Mouse (Mus musculus): ENCODE results near the gene Tor2a. TPM values are rescaled to one million over a fixed set of nuclear protein-coding genes. Genes with fewer than 3 reads are reported as not detected.

Tor2a gene
- polyA plus RNA-seq (2014; fragmentation: Illumina TruSeq; extraction: RNeasy Lipid Tissue Mini Kit (QIAGEN cat#74804); ENCODE audit: insufficient read depth, low read depth, low replicate concordance) = 28.0 TPM

GRCm38 (mm10) chr2:32757056-32757845, at the start of gene Tor2a:
Tor2a (plus strand) TSS chr2:32757234.

GRCm38 (mm10) chr2:32712934-32713817, 43.9 kb upstream of the Tor2a start, which contains the start of gene Cdk9:
Cdk9 (minus strand) TSS chr2:32713076.

GRCm38 (mm10) chr2:32720681-32721229, 36.3 kb upstream of the Tor2a start, which contains the start of gene Sh2d3c:
Sh2d3c (plus strand) TSS chr2:32721055.

GRCm38 (mm10) chr2:32740916-32741272, 16.1 kb upstream of the Tor2a start, which contains the start of gene 6330409D20Rik:
6330409D20Rik (minus strand) TSS chr2:32741016.

DNA sequence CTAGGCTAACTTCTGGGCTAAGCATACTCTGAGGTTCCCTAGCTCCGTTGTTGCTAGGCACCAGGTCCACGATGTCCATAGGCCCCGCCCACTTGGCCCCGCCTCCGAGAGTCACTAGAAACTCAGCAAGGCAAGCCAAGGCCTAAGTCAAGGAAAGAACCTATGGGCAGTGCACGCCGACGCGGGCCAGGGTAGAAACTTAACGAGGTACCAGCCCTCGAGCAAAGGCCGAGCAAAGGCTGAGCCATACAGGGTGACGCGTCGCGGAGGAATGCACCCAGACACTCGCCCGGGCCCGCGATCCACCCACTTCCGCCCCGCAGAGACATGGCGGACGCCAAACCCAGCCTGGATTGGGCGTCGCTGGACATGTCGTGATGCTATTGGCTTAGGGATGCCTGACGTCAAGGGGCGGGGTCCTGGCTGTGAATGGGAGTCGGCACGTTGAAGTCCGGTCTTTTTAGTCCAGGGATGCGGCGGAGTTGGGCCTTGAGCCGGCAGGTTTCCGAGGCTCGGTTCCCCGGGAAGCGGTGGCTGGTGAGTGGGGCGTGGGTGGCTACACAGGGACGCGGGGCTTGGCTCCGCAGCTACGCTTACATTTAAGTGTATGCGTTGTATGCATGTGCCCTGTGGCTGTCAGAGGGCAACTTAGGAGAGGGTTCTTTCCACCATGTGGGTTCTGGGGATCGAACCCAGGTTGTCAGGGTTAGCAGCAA, 18.5 kb downstream of the Tor2a start, which contains the start of the genes Ttc16 and Ptrh1:
TSS of gene Ttc16 (minus strand) at position 275 of the 716 bp plus-strand sequence.
TSS of gene Ptrh1 (plus strand) at position 428 of the 716 bp plus-strand sequence.

DNA sequence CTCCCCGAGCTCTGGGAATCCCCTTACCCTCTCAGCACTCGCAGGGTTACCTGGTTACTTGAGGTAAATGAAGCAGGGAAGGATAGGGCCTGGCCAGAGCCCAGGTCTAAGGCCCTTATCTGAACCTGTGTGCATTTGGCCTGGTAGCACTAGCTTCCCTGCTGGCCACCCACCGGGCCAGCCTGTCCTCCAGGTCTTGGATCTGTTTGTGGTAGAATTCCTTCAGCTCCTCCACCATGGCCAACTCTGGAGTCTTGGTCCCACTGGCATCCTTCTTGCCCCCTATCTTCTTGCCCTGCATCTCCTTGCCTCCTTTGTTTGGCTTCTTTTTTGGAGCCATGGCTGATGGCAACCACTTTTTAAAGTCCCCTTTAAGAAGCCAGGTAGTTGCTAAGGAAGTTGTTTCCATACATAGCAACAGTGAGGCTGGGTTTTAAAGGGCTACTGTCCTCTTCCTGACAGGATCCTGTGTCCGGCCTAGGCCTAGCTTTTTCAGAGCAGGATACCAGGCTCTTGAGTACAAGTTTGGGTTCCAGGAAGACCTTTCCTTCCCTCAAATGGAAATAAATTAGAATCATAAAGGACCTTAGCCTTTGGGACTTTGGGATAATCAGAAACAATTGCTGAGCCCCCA, 27.1 kb downstream of the Tor2a start, which contains the start of gene Cfap157:
TSS of gene Cfap157 (minus strand) at position 381 of the 634 bp plus-strand sequence.

Other genes with a start within 250 kb of the Tor2a start
- 10.6 TPM for gene Fam102a, start 221.9 kb upstream of the Tor2a start, polyA plus RNA-seq (2014; fragmentation: Illumina TruSeq; extraction: RNeasy Lipid Tissue Mini Kit (QIAGEN cat#74804); ENCODE audit: insufficient read depth, low read depth, low replicate concordance)
- gene Dpm2, start 186.4 kb upstream of the Tor2a start, polyA plus RNA-seq (2014; fragmentation: Illumina TruSeq; extraction: RNeasy Lipid Tissue Mini Kit (QIAGEN cat#74804); ENCODE audit: insufficient read depth, low read depth, low replicate concordance) = 67.1 TPM
- not detected for gene Pip5kl1, start 182.4 kb upstream of the Tor2a start, polyA plus RNA-seq (2014; fragmentation: Illumina TruSeq; extraction: RNeasy Lipid Tissue Mini Kit (QIAGEN cat#74804); ENCODE audit: insufficient read depth, low read depth, low replicate concordance)
- gene 9430097D07Rik, start 181.6 kb upstream of the Tor2a start, polyA plus RNA-seq (2014; fragmentation: Illumina TruSeq; extraction: RNeasy Lipid Tissue Mini Kit (QIAGEN cat#74804); ENCODE audit: insufficient read depth, low read depth, low replicate concordance) = not detected
- gene St6galnac4, start 170.1 kb upstream of the Tor2a start, polyA plus RNA-seq (2014; fragmentation: Illumina TruSeq; extraction: RNeasy Lipid Tissue Mini Kit (QIAGEN cat#74804); ENCODE audit: insufficient read depth, low read depth, low replicate concordance) = 13.3 TPM
- gene St6galnac6, start 157.5 kb upstream of the Tor2a start, polyA plus RNA-seq (2014; fragmentation: Illumina TruSeq; extraction: RNeasy Lipid Tissue Mini Kit (QIAGEN cat#74804); ENCODE audit: insufficient read depth, low read depth, low replicate concordance) = 21.6 TPM
- 24.5 TPM for gene Ak1, start 135.5 kb upstream of the Tor2a start, polyA plus RNA-seq (2014; fragmentation: Illumina TruSeq; extraction: RNeasy Lipid Tissue Mini Kit (QIAGEN cat#74804); ENCODE audit: insufficient read depth, low read depth, low replicate concordance)
- gene Eng, start 110.6 kb upstream of the Tor2a start, polyA plus RNA-seq (2014; fragmentation: Illumina TruSeq; extraction: RNeasy Lipid Tissue Mini Kit (QIAGEN cat#74804); ENCODE audit: insufficient read depth, low read depth, low replicate concordance) = 182 TPM
- gene Fpgs, start 53.1 kb upstream of the Tor2a start, polyA plus RNA-seq (2014; fragmentation: Illumina TruSeq; extraction: RNeasy Lipid Tissue Mini Kit (QIAGEN cat#74804); ENCODE audit: insufficient read depth, low read depth, low replicate concordance) = 11.3 TPM
- gene Cdk9, start 44.2 kb upstream of the Tor2a start, polyA plus RNA-seq (2014; fragmentation: Illumina TruSeq; extraction: RNeasy Lipid Tissue Mini Kit (QIAGEN cat#74804); ENCODE audit: insufficient read depth, low read depth, low replicate concordance) = 69.8 TPM
- gene Sh2d3c, start 36.2 kb upstream of the Tor2a start, polyA plus RNA-seq (2014; fragmentation: Illumina TruSeq; extraction: RNeasy Lipid Tissue Mini Kit (QIAGEN cat#74804); ENCODE audit: insufficient read depth, low read depth, low replicate concordance) = 34.4 TPM
- 0.50 TPM for gene 6330409D20Rik, start 16.2 kb upstream of the Tor2a start, polyA plus RNA-seq (2014; fragmentation: Illumina TruSeq; extraction: RNeasy Lipid Tissue Mini Kit (QIAGEN cat#74804); ENCODE audit: insufficient read depth, low read depth, low replicate concordance)
- gene Ttc16, start 18.4 kb downstream of the Tor2a start, polyA plus RNA-seq (2014; fragmentation: Illumina TruSeq; extraction: RNeasy Lipid Tissue Mini Kit (QIAGEN cat#74804); ENCODE audit: insufficient read depth, low read depth, low replicate concordance) = 3.9 TPM
- 4.9 TPM for gene Ptrh1, start 18.6 kb downstream of the Tor2a start, polyA plus RNA-seq (2014; fragmentation: Illumina TruSeq; extraction: RNeasy Lipid Tissue Mini Kit (QIAGEN cat#74804); ENCODE audit: insufficient read depth, low read depth, low replicate concordance)
- gene Cfap157, start 27.2 kb downstream of the Tor2a start, polyA plus RNA-seq (2014; fragmentation: Illumina TruSeq; extraction: RNeasy Lipid Tissue Mini Kit (QIAGEN cat#74804); ENCODE audit: insufficient read depth, low read depth, low replicate concordance) = 3.9 TPM
- 13.0 TPM for gene Stxbp1, start 90.0 kb downstream of the Tor2a start, polyA plus RNA-seq (2014; fragmentation: Illumina TruSeq; extraction: RNeasy Lipid Tissue Mini Kit (QIAGEN cat#74804); ENCODE audit: insufficient read depth, low read depth, low replicate concordance)
- gene Fam129b, start 118.9 kb downstream of the Tor2a start, polyA plus RNA-seq (2014; fragmentation: Illumina TruSeq; extraction: RNeasy Lipid Tissue Mini Kit (QIAGEN cat#74804); ENCODE audit: insufficient read depth, low read depth, low replicate concordance) = 108 TPM
- 1,042 TPM for gene Rpl12, start 204.3 kb downstream of the Tor2a start, polyA plus RNA-seq (2014; fragmentation: Illumina TruSeq; extraction: RNeasy Lipid Tissue Mini Kit (QIAGEN cat#74804); ENCODE audit: insufficient read depth, low read depth, low replicate concordance)
- 4.8 TPM for gene Lrsam1, start 204.4 kb downstream of the Tor2a start, polyA plus RNA-seq (2014; fragmentation: Illumina TruSeq; extraction: RNeasy Lipid Tissue Mini Kit (QIAGEN cat#74804); ENCODE audit: insufficient read depth, low read depth, low replicate concordance)
- gene Slc2a8, start 224.8 kb downstream of the Tor2a start, polyA plus RNA-seq (2014; fragmentation: Illumina TruSeq; extraction: RNeasy Lipid Tissue Mini Kit (QIAGEN cat#74804); ENCODE audit: insufficient read depth, low read depth, low replicate concordance) = 10.2 TPM